Mouse (Mus musculus) stomach, embryonic 14.5 days (tissue): ENCODE data around the gene Stk17b. TPM values are rescaled to one million over a fixed set of nuclear protein-coding genes. Genes with fewer than 3 reads are reported as not detected.

Experiments
- ATAC-seq: fragments of 200-750 bp; cut with Nextera tagmentation; 2 replicates; pipeline ENCODE4 v1.8.0; 2017; ENCODE audit warnings: low read depth, moderate TSS enrichment; ENCODE audit not compliant: insufficient number of reproducible peaks, insufficient read depth, low FRiP score
- H3K27ac ChIP-seq: fragments of 300-500 bp; sonication (generic); 2 replicates; pipeline ENCODE4 v1.5.1; 2014; ENCODE audit warnings: mild to moderate bottlenecking, low read length, moderate library complexity, mixed read lengths
- H3K27me3 ChIP-seq: fragments of 300-500 bp; sonication (generic); 2 replicates; pipeline ENCODE4 v1.6.1; 2014; ENCODE audit warnings: low read length, control low read depth, mixed read lengths; ENCODE audit not compliant: control insufficient read depth, insufficient read depth
- H3K36me3 ChIP-seq: fragments of 300-500 bp; sonication (generic); 2 replicates; pipeline ENCODE4 v1.6.1; 2014; ENCODE audit warnings: mild to moderate bottlenecking, control low read depth, low read length, moderate library complexity, mixed read lengths; ENCODE audit not compliant: control insufficient read depth, insufficient read depth
- H3K4me1 ChIP-seq: fragments of 300-500 bp; sonication (generic); 2 replicates; pipeline ENCODE4 v1.6.1; 2014; ENCODE audit warnings: low read length, control low read depth, mixed read lengths; ENCODE audit not compliant: control insufficient read depth, insufficient read depth
- H3K4me2 ChIP-seq: fragments of 300-500 bp; sonication (generic); replicated peaks from 2 replicates; pipeline ENCODE4 v1.6.1; 2014; ENCODE audit warnings: low read depth, low read length, control low read depth
- H3K4me3 ChIP-seq: fragments of 300-500 bp; sonication (generic); 2 replicates; pipeline ENCODE4 v1.5.1; 2014; ENCODE audit warnings: low read depth, low read length, control low read depth
- H3K9ac ChIP-seq: fragments of 300-500 bp; sonication (generic); replicated peaks from 2 replicates; pipeline ENCODE4 v1.6.1; 2014; ENCODE audit warnings: low read depth, mild to moderate bottlenecking, control low read depth, low read length, moderate library complexity, mixed read lengths
- H3K9me3 ChIP-seq: fragments of 300-500 bp; sonication (generic); 2 replicates; pipeline ENCODE4 v1.6.1; 2016; ENCODE audit warnings: low read depth, low read length, control low read depth; ENCODE audit not compliant: control insufficient read depth
- WGBS: fragments of 180-500 bp; shearing (Covaris S2); extraction: QIAGEN DNeasy Blood & Tissue Kit; methylation state at CpG from one replicate; pipeline ENCODE4 v1.1.7; 2014; 5-methylcytosine and 5-hydroxymethylcytosine counted together
- polyA plus RNA-seq: library from polyadenylated mRNA; unstranded; fragments of >200 nt; fragmentation: Nextera tagmentation; extraction: Ambion mirVana; gene quantifications from 2 replicates; pipeline ENCODE4 v1.2.1, GENCODE M21; 2014

The Stk17b gene
- polyA plus RNA-seq, 1 experiment from 2014 or later = 12.6 TPM

DNA sequence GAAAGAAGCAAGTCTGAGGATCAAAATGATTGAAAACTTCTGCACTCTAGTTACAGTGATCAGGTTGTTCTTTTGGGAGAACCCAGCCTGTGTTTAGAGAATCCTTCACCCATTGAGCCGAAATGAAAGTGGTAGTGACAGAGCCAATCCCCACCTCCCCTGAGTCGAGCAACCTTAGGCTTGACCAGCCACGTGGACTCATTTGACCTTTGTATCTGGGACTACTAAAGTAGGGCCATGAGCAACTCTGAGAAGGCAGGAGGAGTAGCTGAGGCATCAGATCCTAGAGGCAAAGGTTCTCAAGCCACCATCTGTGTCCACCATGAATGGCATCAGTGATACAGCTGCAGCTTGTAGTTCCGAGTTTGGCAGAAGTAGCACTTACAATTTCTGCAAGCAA is 10.6 kb upstream of the Stk17b start:
- H3K9me3 ChIP-seq = no peaks in the 10 kb centered on the region
- ATAC-seq = no peak
- no peak overlapping the region for H3K4me3 ChIP-seq
- H3K4me2 ChIP-seq = no peak overlapping the region
- no peaks in the 10 kb centered on the region for H3K27me3 ChIP-seq
- WGBS = 82% methylated on average over 4 of the region's 4 CpGs
- H3K36me3 ChIP-seq = no peaks in the 10 kb centered on the region
- H3K4me1 ChIP-seq = no peaks in the 10 kb centered on the region
- H3K27ac ChIP-seq = no peak overlapping the region
- H3K9ac ChIP-seq = no peak overlapping the region

DNA sequence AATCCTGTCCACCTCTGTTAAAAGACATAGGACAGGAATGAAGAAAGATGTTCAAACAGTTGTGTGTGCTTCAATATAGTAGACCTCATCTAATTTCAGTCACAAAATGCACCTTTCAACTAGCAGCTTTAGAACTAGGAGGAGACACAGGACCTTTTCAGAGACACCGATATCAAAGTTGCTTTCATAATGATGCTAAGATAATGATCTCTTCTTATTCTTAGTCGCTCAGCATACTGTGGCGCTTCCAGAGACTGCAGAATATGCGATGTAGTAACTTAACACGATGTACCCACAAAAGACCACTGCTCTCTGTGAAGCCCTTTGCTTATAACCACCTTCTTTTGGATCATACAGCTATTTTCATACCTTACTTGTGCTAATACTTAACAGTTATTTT is 10.1 kb upstream of the Stk17b start:
- H3K27me3 ChIP-seq = no peaks in the 10 kb centered on the region
- 89% methylated on average over 5 of the region's 5 CpGs for WGBS

DNA sequence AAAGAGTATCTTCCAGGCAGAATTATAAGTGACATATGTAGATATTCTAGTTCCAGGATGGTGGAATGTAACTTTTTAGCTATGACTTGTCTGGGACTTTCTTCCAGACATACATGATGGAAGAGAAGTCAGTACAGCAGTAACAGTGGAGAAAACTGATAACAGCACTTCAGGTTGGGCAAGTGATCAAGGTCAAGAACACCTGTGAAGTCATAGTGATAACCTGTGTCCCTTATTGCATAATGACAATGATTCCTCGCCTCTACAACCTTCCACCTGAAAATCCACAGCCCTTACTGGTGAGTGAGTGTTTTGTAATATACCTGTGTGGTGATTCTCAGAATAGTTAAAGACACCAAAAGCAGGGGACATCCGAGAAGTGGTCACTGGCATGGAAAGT is 9.3 kb upstream of the Stk17b start:
- no peak for ATAC-seq
- Histone ChIP-seq H3K4me2 (no peak overlapping the region), H3K9ac (no peak overlapping the region), H3K36me3 (no peaks in the 10 kb centered on the region), H3K27ac (no peak overlapping the region), H3K4me3 (no peak overlapping the region), H3K4me1 (no peaks in the 10 kb centered on the region), H3K27me3 (no peaks in the 10 kb centered on the region), H3K9me3 (no peaks in the 10 kb centered on the region)
- WGBS = 84% methylated on average over 2 of the region's 2 CpGs

More for the DNA sequence above, 10.1 kb upstream of the Stk17b start:
- Histone ChIP-seq H3K36me3 (no peaks in the 10 kb centered on the region), H3K4me2 (no peak overlapping the region), H3K4me1 (no peaks in the 10 kb centered on the region), H3K9me3 (no peaks in the 10 kb centered on the region), H3K27ac (no peak overlapping the region), H3K4me3 (no peak overlapping the region), H3K9ac (no peak overlapping the region)
- ATAC-seq = no peak

- H3K4me3 ChIP-seq = no peak overlapping the region
- WGBS = 72% methylated on average over 2 of the region's 2 CpGs
- H3K4me2 ChIP-seq = no peak overlapping the region
- no peaks in the 10 kb centered on the region for H3K36me3 ChIP-seq
- ATAC-seq = no peak
- no peaks in the 10 kb centered on the region for H3K27me3 ChIP-seq
- no peak overlapping the region for H3K9ac ChIP-seq
- no peaks in the 10 kb centered on the region for H3K9me3 ChIP-seq
- H3K4me1 ChIP-seq = no peaks in the 10 kb centered on the region
- H3K27ac ChIP-seq = no peak overlapping the region
Observed at GRCm38 (mm10) chr1:53791343-53791742, 6.3 kb upstream of the Stk17b start.

DNA sequence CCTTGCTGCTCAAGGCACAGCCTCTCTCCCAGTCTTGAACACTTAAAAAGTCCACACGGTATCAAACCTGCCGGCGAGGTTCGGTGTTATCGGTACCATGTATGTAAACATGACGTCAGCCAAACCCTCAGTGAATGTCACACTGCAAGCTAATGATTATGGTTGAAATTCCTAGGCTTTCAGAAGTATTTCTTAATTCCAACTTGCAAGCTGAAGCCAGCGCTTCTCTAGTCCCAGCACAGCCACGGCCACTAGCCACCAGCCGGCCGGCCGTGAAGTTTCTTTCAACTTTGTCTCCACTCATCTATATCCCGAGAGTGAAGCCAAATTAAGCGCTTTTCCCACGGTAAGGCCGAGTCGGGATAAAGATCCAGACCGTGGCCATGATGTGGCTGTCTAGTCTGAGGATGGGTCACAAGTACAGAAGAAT is 718 bp downstream of the Stk17b start:
- Histone ChIP-seq H3K9me3 (no peaks in the 10 kb centered on the region), H3K4me2 (peak overlapping the region; percentile 73), H3K9ac (peak overlapping the region; percentile 72), H3K4me1 (no peaks in the 10 kb centered on the region), H3K36me3 (no peaks in the 10 kb centered on the region), H3K27me3 (no peaks in the 10 kb centered on the region), H3K27ac (peak overlapping the region; percentile 71), H3K4me3 (peak overlapping the region; percentile 89)
- under 1% methylated on average over 17 of the region's 17 CpGs for WGBS
- no peak for ATAC-seq

GRCm38 (mm10) chr1:53782956-53783355 is 2.1 kb downstream of the Stk17b start:
- WGBS = 87% methylated on average over 1 of the region's 1 CpGs
- Histone ChIP-seq H3K27me3 (no peaks in the 10 kb centered on the region), H3K27ac (no peak overlapping the region), H3K9me3 (no peaks in the 10 kb centered on the region), H3K9ac (no peak overlapping the region), H3K4me3 (no peak overlapping the region), H3K4me2 (no peak overlapping the region), H3K4me1 (no peaks in the 10 kb centered on the region), H3K36me3 (no peaks in the 10 kb centered on the region)
- ATAC-seq = no peak

DNA sequence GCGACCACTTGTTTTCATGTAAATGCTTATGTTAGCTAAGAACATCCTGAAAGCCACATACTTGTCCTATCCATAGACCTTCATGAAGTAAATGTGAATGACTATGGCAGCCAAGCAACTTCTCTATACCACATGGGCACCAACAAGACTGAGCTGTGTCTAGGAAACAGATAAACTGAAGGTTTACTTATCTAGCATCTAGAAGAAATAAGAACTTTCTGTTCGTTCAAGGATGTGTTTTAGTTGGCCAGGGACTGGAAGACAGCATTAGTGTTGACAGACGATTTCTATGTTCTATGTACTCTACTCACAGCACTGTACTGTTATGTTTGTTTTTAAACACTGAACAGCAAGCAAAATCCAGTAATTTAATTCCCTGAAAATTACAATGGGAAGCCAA is 2.9 kb downstream of the Stk17b start:
- H3K4me1 ChIP-seq = no peaks in the 10 kb centered on the region
- WGBS = 91% methylated on average over 3 of the region's 3 CpGs
- no peak overlapping the region for H3K4me2 ChIP-seq
- no peak for ATAC-seq
- no peak overlapping the region for H3K9ac ChIP-seq
- no peak overlapping the region for H3K27ac ChIP-seq
- H3K9me3 ChIP-seq = no peaks in the 10 kb centered on the region
- H3K36me3 ChIP-seq = no peaks in the 10 kb centered on the region
- H3K27me3 ChIP-seq = no peaks in the 10 kb centered on the region
- no peak overlapping the region for H3K4me3 ChIP-seq

GRCm38 (mm10) chr1:53781311-53781710 is 3.7 kb downstream of the Stk17b start:
- ATAC-seq = no peak
- 89% methylated on average over 1 of the region's 1 CpGs for WGBS
- H3K4me3 ChIP-seq = no peak overlapping the region
- no peaks in the 10 kb centered on the region for H3K27me3 ChIP-seq
- no peak overlapping the region for H3K9ac ChIP-seq
- no peaks in the 10 kb centered on the region for H3K4me1 ChIP-seq
- H3K27ac ChIP-seq = no peak overlapping the region
- H3K9me3 ChIP-seq = no peaks in the 10 kb centered on the region
- H3K4me2 ChIP-seq = no peak overlapping the region
- H3K36me3 ChIP-seq = no peaks in the 10 kb centered on the region

DNA sequence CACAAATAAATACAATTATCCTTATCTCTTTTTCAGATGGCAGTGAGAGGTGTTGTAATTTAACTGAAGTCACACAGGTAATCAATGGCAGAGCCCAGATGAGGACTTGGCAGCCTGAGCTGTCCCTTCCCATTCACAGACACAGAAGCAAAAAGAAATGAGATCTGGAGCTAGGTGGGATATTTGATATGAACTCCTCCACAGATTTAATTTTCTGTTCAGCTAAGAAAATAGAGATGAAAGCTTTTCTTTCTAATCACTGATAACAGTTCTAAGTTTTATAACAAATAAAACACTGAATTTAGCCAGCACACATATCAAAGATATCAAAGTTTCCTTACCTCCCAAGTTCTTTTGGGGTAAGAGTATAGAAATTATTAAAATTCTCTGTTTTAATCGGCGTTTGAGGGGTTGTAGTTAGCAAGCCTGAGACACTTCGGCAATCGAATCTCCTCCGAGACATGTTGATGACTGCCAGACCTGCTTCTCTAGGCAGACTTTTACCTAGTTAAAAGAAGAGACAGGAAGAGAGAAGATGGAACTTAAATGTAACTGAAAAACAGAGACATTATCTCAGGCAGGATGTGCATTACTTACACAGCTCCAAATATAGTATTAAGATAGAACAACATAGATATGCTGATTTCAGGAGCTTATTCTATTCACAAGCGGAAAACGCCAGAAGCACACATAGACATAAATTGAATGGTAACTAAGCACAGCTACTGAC is 8.7 kb downstream of the Stk17b start:
- no peak overlapping the region for H3K9ac ChIP-seq
- no peak overlapping the region for H3K27ac ChIP-seq
- no peaks in the 10 kb centered on the region for H3K9me3 ChIP-seq
- no peaks in the 10 kb centered on the region for H3K4me1 ChIP-seq
- no peaks in the 10 kb centered on the region for H3K27me3 ChIP-seq
- 87% methylated on average over 7 of the region's 7 CpGs for WGBS
- no peak overlapping the region for H3K4me3 ChIP-seq
- ATAC-seq = no peak
- no peak overlapping the region for H3K4me2 ChIP-seq
- H3K36me3 ChIP-seq = no peaks in the 10 kb centered on the region
